Comparison of ENCODE assay signal across 8 mouse cellular contexts in the genomic region with DNA sequence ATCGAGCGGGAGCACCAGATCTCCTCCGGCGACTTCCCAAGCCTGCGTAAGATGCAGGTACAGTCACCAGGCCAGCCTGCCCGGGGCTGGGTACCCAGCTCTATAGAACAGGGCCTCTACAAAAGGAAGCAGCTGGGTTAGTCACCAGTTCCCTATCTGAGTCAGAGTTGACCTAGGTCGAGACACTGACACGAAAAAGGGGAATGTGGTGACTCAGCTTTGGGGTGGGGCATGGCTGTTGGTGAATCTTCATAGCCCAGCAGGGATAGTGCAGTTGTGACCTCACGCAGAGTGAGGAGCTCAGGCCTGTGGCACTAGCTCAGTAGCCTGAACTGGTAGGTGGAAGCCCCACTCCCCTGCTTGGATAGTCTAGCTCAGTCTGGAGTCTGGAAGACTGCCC. TPM values are rescaled to one million over a fixed set of nuclear protein-coding genes. Genes with fewer than 3 reads are reported as not detected.
DNase-seq lines count a peak whose midpoint lies in the region; ATAC-seq lines count a peak whose summit lies in the region.

No protein-coding gene starts in this region.

- H3K4me3 ChIP-seq in hindbrain, embryonic 10.5 days: no peak overlapping the region
- no peak overlapping the region for H3K4me3 ChIP-seq in hindbrain, embryonic 12.5 days
- no peak overlapping the region for H3K4me3 ChIP-seq in heart, embryonic 10.5 days
- no peak overlapping the region for H3K4me3 ChIP-seq in macrophage (ENCODE audit: inconsistent target)

- peaks cover 17% of the 10 kb centered on the region for H3K4me1 ChIP-seq in hindbrain, embryonic 10.5 days (replicated peaks)
- H3K4me1 ChIP-seq in hindbrain, embryonic 12.5 days: no peaks in the 10 kb centered on the region
- peaks cover 18% of the 10 kb centered on the region for H3K4me1 ChIP-seq in heart, embryonic 10.5 days

- no peak overlapping the region for H3K9ac ChIP-seq in hindbrain, embryonic 12.5 days

- peaks cover 38% of the 10 kb centered on the region for H3K79me2 ChIP-seq in macrophage (ENCODE audit: inconsistent target)

- H3K9me3 ChIP-seq in hindbrain, embryonic 10.5 days: no peaks in the 10 kb centered on the region
- H3K9me3 ChIP-seq in hindbrain, embryonic 12.5 days (replicated peaks): no peaks in the 10 kb centered on the region
- H3K9me3 ChIP-seq in heart, embryonic 10.5 days: no peaks in the 10 kb centered on the region

- H3K4me2 ChIP-seq in hindbrain, embryonic 12.5 days (replicated peaks): no peak overlapping the region

- H3K36me3 ChIP-seq in hindbrain, embryonic 10.5 days: peaks cover 85% of the 10 kb centered on the region
- H3K36me3 ChIP-seq in hindbrain, embryonic 12.5 days: peaks cover 64% of the 10 kb centered on the region
- peaks cover 86% of the 10 kb centered on the region for H3K36me3 ChIP-seq in heart, embryonic 10.5 days
- peaks cover 3% of the 10 kb centered on the region; the same call in 1 of the 2 replicates for H3K36me3 ChIP-seq in macrophage (ENCODE audit: inconsistent target)

- DNase-seq in hindbrain, embryonic 10.5 days (ENCODE audit: low spot score): no peak
- peak; percentile 46 for DNase-seq in adipocyte (ENCODE audit: low spot score)
- no peak for DNase-seq in heart, embryonic 10.5 days (ENCODE audit: low spot score)
- no peak for DNase-seq in cerebellum, adult 9-10 months
- DNase-seq in right cerebral cortex, postnatal 14 days: no peak
- no peak for DNase-seq in layer of hippocampus, postnatal 25 days (ENCODE audit: extremely low spot score in 1 of 2, low spot score in 1 of 2)

- H3K27ac ChIP-seq in hindbrain, embryonic 10.5 days: peak overlapping the region; percentile 9; the same call in 1 of the 2 replicates
- no peak overlapping the region for H3K27ac ChIP-seq in hindbrain, embryonic 12.5 days
- H3K27ac ChIP-seq in heart, embryonic 10.5 days: peak overlapping the region; percentile 47
- peak overlapping the region; percentile 99 for H3K27ac ChIP-seq in macrophage

- no peaks in the 10 kb centered on the region for H3K27me3 ChIP-seq in hindbrain, embryonic 10.5 days (ENCODE audit: insufficient read depth, poor library complexity, severe bottlenecking)
- H3K27me3 ChIP-seq in hindbrain, embryonic 12.5 days: no peaks in the 10 kb centered on the region
- H3K27me3 ChIP-seq in heart, embryonic 10.5 days (ENCODE audit: insufficient read depth, poor library complexity, severe bottlenecking): no peaks in the 10 kb centered on the region

- 90% methylated on average over 9 of the region's 9 CpGs for WGBS in hindbrain, embryonic 10.5 days
- WGBS in hindbrain, embryonic 12.5 days: 90% methylated on average over 9 of the region's 9 CpGs
- 81% methylated on average over 9 of the region's 9 CpGs for WGBS in heart, embryonic 10.5 days
- 2% methylated on average over 9 of the region's 9 CpGs for WGBS in macrophage (ENCODE audit: missing documents)

- ATAC-seq in hindbrain, embryonic 12.5 days (ENCODE audit: low FRiP score): no peak

RNA-seq across cellular contexts. Expression of gene Cdc42bpg, which starts 8.6 kb away (rescaled TPM):
- polyA plus RNA-seq in hindbrain, embryonic 10.5 days (2016; fragmentation: Nextera tagmentation; extraction: Ambion mirVana): 0.29 and 0.37 TPM in 2 replicates
- 0.48 and 0.61 TPM in 2 replicates for polyA plus RNA-seq in hindbrain, embryonic 12.5 days (2016; fragmentation: Nextera tagmentation; extraction: Ambion mirVana)
- polyA plus RNA-seq in heart, embryonic 10.5 days (2016; fragmentation: Nextera tagmentation; extraction: Ambion mirVana): 0.33 and 0.38 TPM in 2 replicates
- total RNA-seq in macrophage (2018; cell fraction: chromatin; rRNA removed): 10 to 100 TPM in 23 of 26 experiments, 1 to 10 TPM in 3; 7.2 to 46.1 (median 15.0) TPM
- total RNA-seq in macrophage (2018; cell fraction: cytosol; rRNA removed): 1 to 10 TPM; 2.1 to 4.4 (median 3.3) TPM
- 10 to 100 TPM in 8 of 26 experiments, 1 to 10 TPM in 18; 5.7 to 31.4 (median 9.1) TPM for total RNA-seq in macrophage (2018; cell fraction: nucleus; rRNA removed)
- polyA plus RNA-seq in macrophage (2018): 1.3 to 3.5 TPM (median 2.8 TPM) in 3 replicates
- 1 to 10 TPM; 3.9 to 4.6 TPM for total RNA-seq in layer of hippocampus, postnatal 25 days (2021)

RNA-seq across cellular contexts. Expression of gene Ehd1, which starts 21.1 kb away (rescaled TPM):
- 87.8 and 103 TPM in 2 replicates for polyA plus RNA-seq in hindbrain, embryonic 10.5 days (2016; fragmentation: Nextera tagmentation; extraction: Ambion mirVana)
- 90.8 and 92.7 TPM in 2 replicates for polyA plus RNA-seq in hindbrain, embryonic 12.5 days (2016; fragmentation: Nextera tagmentation; extraction: Ambion mirVana)
- polyA plus RNA-seq in heart, embryonic 10.5 days (2016; fragmentation: Nextera tagmentation; extraction: Ambion mirVana): 89.6 and 101 TPM in 2 replicates
- 1,000 to 10,000 TPM in 4 of 26 experiments, 100 to 1,000 TPM in 20, 10 to 100 TPM in 2; 36.6 to 1,396 (median 780) TPM for total RNA-seq in macrophage (2018; cell fraction: chromatin; rRNA removed)
- 100 to 1,000 TPM in 20 of 26 experiments, 10 to 100 TPM in 6; 47.9 to 723 (median 253) TPM for total RNA-seq in macrophage (2018; cell fraction: cytosol; rRNA removed)
- 1,000 to 10,000 TPM in 5 of 26 experiments, 100 to 1,000 TPM in 20, 10 to 100 TPM in 1; 56.7 to 1,172 (median 683) TPM for total RNA-seq in macrophage (2018; cell fraction: nucleus; rRNA removed)
- 42.9 to 146 TPM (median 81.6 TPM) in 3 replicates for polyA plus RNA-seq in macrophage (2018)
- 10 to 100 TPM; 84.9 to 88.6 TPM for total RNA-seq in layer of hippocampus, postnatal 25 days (2021)

RNA-seq across cellular contexts. Expression of gene Men1, which starts 37.1 kb away (rescaled TPM):
- polyA plus RNA-seq in hindbrain, embryonic 10.5 days (2016; fragmentation: Nextera tagmentation; extraction: Ambion mirVana): 125 and 129 TPM in 2 replicates
- 91.5 and 95.8 TPM in 2 replicates for polyA plus RNA-seq in hindbrain, embryonic 12.5 days (2016; fragmentation: Nextera tagmentation; extraction: Ambion mirVana)
- polyA plus RNA-seq in heart, embryonic 10.5 days (2016; fragmentation: Nextera tagmentation; extraction: Ambion mirVana): 67.2 and 80.8 TPM in 2 replicates
- total RNA-seq in macrophage (2018; cell fraction: chromatin; rRNA removed): 10 to 100 TPM in 19 of 26 experiments, 1 to 10 TPM in 7; 5.0 to 40.8 (median 13.3) TPM
- 10 to 100 TPM in 24 of 26 experiments, 1 to 10 TPM in 2; 9.1 to 21.5 (median 17.3) TPM for total RNA-seq in macrophage (2018; cell fraction: cytosol; rRNA removed)
- total RNA-seq in macrophage (2018; cell fraction: nucleus; rRNA removed): 10 to 100 TPM in 23 of 26 experiments, 1 to 10 TPM in 3; 6.5 to 62.9 (median 14.9) TPM
- polyA plus RNA-seq in macrophage (2018): 16.4 to 22.0 TPM (median 21.4 TPM) in 3 replicates
- 10 to 100 TPM; 63.3 to 64.8 TPM for total RNA-seq in layer of hippocampus, postnatal 25 days (2021)

RNA-seq across cellular contexts. Expression of gene Map4k2, which starts 43.3 kb away (rescaled TPM):
- polyA plus RNA-seq in hindbrain, embryonic 10.5 days (2016; fragmentation: Nextera tagmentation; extraction: Ambion mirVana): 13.1 and 14.7 TPM in 2 replicates
- 15.0 and 16.0 TPM in 2 replicates for polyA plus RNA-seq in hindbrain, embryonic 12.5 days (2016; fragmentation: Nextera tagmentation; extraction: Ambion mirVana)
- 12.5 and 15.0 TPM in 2 replicates for polyA plus RNA-seq in heart, embryonic 10.5 days (2016; fragmentation: Nextera tagmentation; extraction: Ambion mirVana)
- 100 to 1,000 TPM in 7 of 26 experiments, 10 to 100 TPM in 19; 36.0 to 138 (median 82.2) TPM for total RNA-seq in macrophage (2018; cell fraction: chromatin; rRNA removed)
- 10 to 100 TPM in 3 of 26 experiments, 1 to 10 TPM in 23; 5.7 to 12.4 (median 8.4) TPM for total RNA-seq in macrophage (2018; cell fraction: cytosol; rRNA removed)
- 10 to 100 TPM; 16.9 to 81.8 (median 38.2) TPM for total RNA-seq in macrophage (2018; cell fraction: nucleus; rRNA removed)
- polyA plus RNA-seq in macrophage (2018): 6.8 to 15.8 TPM (median 8.5 TPM) in 3 replicates
- 10 to 100 TPM; 66.3 to 78.4 TPM for total RNA-seq in layer of hippocampus, postnatal 25 days (2021)

RNA-seq across cellular contexts. Expression of gene Atg2a, which starts 56.2 kb away (rescaled TPM):
- polyA plus RNA-seq in hindbrain, embryonic 10.5 days (2016; fragmentation: Nextera tagmentation; extraction: Ambion mirVana): 10.3 and 14.9 TPM in 2 replicates
- 14.7 and 15.4 TPM in 2 replicates for polyA plus RNA-seq in hindbrain, embryonic 12.5 days (2016; fragmentation: Nextera tagmentation; extraction: Ambion mirVana)
- 10.8 and 11.6 TPM in 2 replicates for polyA plus RNA-seq in heart, embryonic 10.5 days (2016; fragmentation: Nextera tagmentation; extraction: Ambion mirVana)
- 100 to 1,000 TPM in 4 of 26 experiments, 10 to 100 TPM in 22; 17.5 to 129 (median 52.1) TPM for total RNA-seq in macrophage (2018; cell fraction: chromatin; rRNA removed)
- 10 to 100 TPM in 23 of 26 experiments, 1 to 10 TPM in 3; 8.3 to 21.6 (median 12.5) TPM for total RNA-seq in macrophage (2018; cell fraction: cytosol; rRNA removed)
- total RNA-seq in macrophage (2018; cell fraction: nucleus; rRNA removed): 10 to 100 TPM; 14.1 to 89.1 (median 25.2) TPM
- polyA plus RNA-seq in macrophage (2018): 8.9 to 17.0 TPM (median 9.9 TPM) in 3 replicates
- 10 to 100 TPM; 31.1 to 38.3 TPM for total RNA-seq in layer of hippocampus, postnatal 25 days (2021)
